Mouse (Mus musculus) forebrain, embryonic 14.5 days (tissue): Measurements from ENCODE around the gene Olfr160. TPM values are rescaled to one million over a fixed set of nuclear protein-coding genes. Genes with fewer than 3 reads are reported as not detected.

Source experiments
- ATAC-seq: fragments of 200-750 bp; cut with Nextera tagmentation; 2 replicates; pipeline ENCODE4 v1.8.0; 2017; ENCODE audit warnings: mild to moderate bottlenecking, moderate library complexity
- DNase-seq: peaks from one replicate; pipeline ENCODE4 v3.0.0-alpha.2; 2015; ENCODE audit warnings: low spot score
- H3K27ac ChIP-seq: fragments of 300-500 bp; sonication (generic); 2 replicates; pipeline ENCODE4 v1.5.1; 2014; ENCODE audit warnings: low read depth, mild to moderate bottlenecking, control low read depth, low read length, moderate library complexity
- H3K27me3 ChIP-seq: fragments of 300-500 bp; sonication (generic); replicated peaks from 2 replicates; pipeline ENCODE4 v1.6.1; 2014; ENCODE audit warnings: low read length, control low read depth, mixed read lengths; ENCODE audit not compliant: control insufficient read depth, insufficient read depth
- H3K36me3 ChIP-seq: fragments of 300-500 bp; sonication (generic); 2 replicates; pipeline ENCODE4 v1.6.1; 2014; ENCODE audit warnings: low read length, control low read depth; ENCODE audit not compliant: control insufficient read depth, insufficient read depth
- H3K4me1 ChIP-seq: fragments of 300-500 bp; sonication (generic); 2 replicates; pipeline ENCODE4 v1.6.1; 2014; ENCODE audit warnings: antibody characterized with exemption, low read length, control low read depth; ENCODE audit not compliant: control insufficient read depth, insufficient read depth
- H3K4me2 ChIP-seq: fragments of 300-500 bp; sonication (generic); 2 replicates; pipeline ENCODE4 v1.6.1; 2014; ENCODE audit warnings: mild to moderate bottlenecking, control low read depth, low read length
- H3K4me3 ChIP-seq: fragments of 300-500 bp; sonication (generic); 2 replicates; pipeline ENCODE4 v1.5.1; 2014; ENCODE audit warnings: low read depth, low read length, control low read depth
- H3K9ac ChIP-seq: fragments of 300-500 bp; sonication (generic); 2 replicates; pipeline ENCODE4 v1.6.1; 2014; ENCODE audit warnings: mild to moderate bottlenecking, low read length, control low read depth, moderate library complexity
- H3K9me3 ChIP-seq: fragments of 300-500 bp; sonication (generic); replicated peaks from 2 replicates; pipeline ENCODE4 v1.6.1; 2016; ENCODE audit warnings: low read length, control low read depth, mixed read lengths; ENCODE audit not compliant: control insufficient read depth
- WGBS: fragments of 180-500 bp; shearing (Covaris S2); extraction: QIAGEN DNeasy Blood & Tissue Kit; methylation state at CpG from one replicate; pipeline ENCODE4 v1.1.7; 2014; 5-methylcytosine and 5-hydroxymethylcytosine counted together
- polyA plus RNA-seq: library from polyadenylated mRNA; unstranded; fragments of >200 nt; fragmentation: Nextera tagmentation; extraction: Ambion mirVana; gene quantifications from 2 replicates; pipeline ENCODE4 v1.2.1, GENCODE M21; 2014

The Olfr160 gene
- not detected in 2 replicates for polyA plus RNA-seq

DNA sequence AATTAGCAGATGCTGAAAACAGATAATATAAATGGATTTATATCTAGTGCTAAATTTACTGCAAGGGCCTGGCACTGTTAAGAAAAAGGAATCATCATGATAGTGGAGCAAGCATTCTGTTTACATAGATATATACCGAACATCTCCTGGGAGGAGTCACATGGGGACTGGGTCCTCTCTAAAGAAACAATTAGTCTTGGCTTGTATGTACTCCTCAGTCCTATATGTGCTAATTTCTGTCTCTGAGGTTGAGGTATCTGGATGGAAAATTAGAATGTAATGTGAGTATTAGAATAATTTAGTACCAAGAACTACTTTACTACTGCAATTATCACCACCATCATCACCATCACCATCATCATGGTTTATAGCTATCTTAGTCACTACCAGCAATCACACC, at the start of gene Olfr160:
Gene Olfr160 (minus strand): TSS at position 101 of the 400 bp plus-strand sequence.
- Histone ChIP-seq H3K4me1 (no peaks in the 10 kb centered on the region), H3K4me2 (no peak within 1 kb of the TSS), H3K9ac (no peak within 1 kb of the TSS), H3K36me3 (no peaks in the 10 kb centered on the region), H3K27me3 (no peaks in the 10 kb centered on the region), H3K9me3 (no peaks in the 10 kb centered on the region), H3K4me3 (no peak within 1 kb of the TSS), H3K27ac (no peak within 1 kb of the TSS)
- DNase-seq (no peak), ATAC-seq (no peak)
- 90% methylated on average over 1 of the region's 1 CpGs for WGBS

DNA sequence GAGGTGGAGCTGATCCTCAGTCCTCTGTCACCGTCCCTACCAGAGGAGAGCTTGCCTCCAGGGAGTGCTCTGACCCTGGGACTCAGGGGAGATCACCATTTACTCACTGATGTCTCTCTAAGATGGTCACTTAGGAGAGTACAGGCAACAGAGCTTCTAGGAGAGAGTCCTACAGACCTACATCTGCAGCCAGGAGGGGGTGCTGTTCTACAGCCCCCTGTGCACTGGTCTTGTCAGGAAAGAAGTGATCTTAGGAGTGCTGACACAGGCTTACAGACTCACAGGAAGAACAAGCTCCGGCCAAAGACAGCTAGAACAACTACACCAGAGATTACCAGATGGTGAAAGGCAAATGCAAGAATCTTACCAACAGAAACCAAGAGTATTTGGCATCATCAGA, 46.5 kb upstream of the Olfr160 start:
- no peaks in the 10 kb centered on the region for H3K36me3 ChIP-seq
- no peak for DNase-seq
- no peak overlapping the region for H3K4me3 ChIP-seq
- H3K9me3 ChIP-seq: no peaks in the 10 kb centered on the region
- no peak for ATAC-seq
- WGBS: 66% methylated on average over 2 of the region's 2 CpGs
- H3K4me2 ChIP-seq: no peak overlapping the region
- H3K27ac ChIP-seq: no peak overlapping the region
- no peak overlapping the region for H3K9ac ChIP-seq
- H3K27me3 ChIP-seq: no peaks in the 10 kb centered on the region
- no peaks in the 10 kb centered on the region for H3K4me1 ChIP-seq

DNA sequence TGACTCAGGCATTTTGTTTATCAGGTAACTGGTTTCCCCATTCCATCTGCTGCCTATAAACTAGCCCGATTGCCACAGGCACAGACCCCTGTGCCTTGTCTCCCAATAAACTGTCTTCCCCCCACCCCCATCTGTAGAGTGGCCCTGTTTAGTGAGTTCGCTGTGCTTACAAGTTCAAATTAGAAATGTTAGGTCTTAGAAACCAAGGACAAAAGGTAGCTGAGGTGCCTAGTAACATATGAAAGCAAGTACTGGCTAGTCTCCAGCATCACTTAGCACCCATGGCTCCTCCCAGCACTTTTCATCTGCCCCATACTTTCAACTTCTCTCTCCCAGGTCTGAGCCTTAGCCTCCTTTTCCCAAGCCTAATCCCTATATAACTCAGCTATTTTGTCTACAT, 45.7 kb upstream of the Olfr160 start:
- 50% methylated on average over 2 of the region's 2 CpGs for WGBS
- H3K36me3 ChIP-seq: no peaks in the 10 kb centered on the region
- no peaks in the 10 kb centered on the region for H3K9me3 ChIP-seq
- no peak overlapping the region for H3K27ac ChIP-seq
- peak; percentile 65; the same call in 1 of the 2 replicates for ATAC-seq
- no peak overlapping the region for H3K9ac ChIP-seq
- DNase-seq: peak; percentile 28
- no peak overlapping the region for H3K4me2 ChIP-seq
- H3K27me3 ChIP-seq: no peaks in the 10 kb centered on the region
- no peaks in the 10 kb centered on the region for H3K4me1 ChIP-seq
- no peak overlapping the region for H3K4me3 ChIP-seq

DNA sequence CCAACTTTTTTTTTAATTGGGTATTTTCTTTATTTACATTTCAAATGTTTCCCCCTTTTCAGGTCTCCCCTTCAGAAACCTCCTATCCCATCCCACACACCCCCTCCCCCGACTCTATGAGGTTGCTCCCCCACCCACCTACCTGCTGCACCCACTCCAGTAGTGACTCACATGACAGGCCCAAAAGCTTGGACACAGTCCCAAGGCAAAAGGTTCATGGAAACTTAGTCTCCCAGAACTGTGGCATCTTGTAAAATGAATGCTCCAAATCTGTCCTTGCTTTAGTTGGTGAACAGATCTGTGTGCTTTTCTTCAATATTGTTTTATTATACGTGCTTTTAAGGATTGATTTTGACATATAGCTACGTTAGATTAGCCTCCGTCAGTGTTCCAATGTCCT, 36.0 kb upstream of the Olfr160 start:
- ATAC-seq (no peak), DNase-seq (no peak)
- H3K4me3 ChIP-seq: no peak overlapping the region
- no peaks in the 10 kb centered on the region for H3K36me3 ChIP-seq
- no peak overlapping the region for H3K27ac ChIP-seq
- no peaks in the 10 kb centered on the region for H3K9me3 ChIP-seq
- 62% methylated on average over 4 of the region's 4 CpGs for WGBS
- no peaks in the 10 kb centered on the region for H3K27me3 ChIP-seq
- peaks cover 9% of the 10 kb centered on the region; the same call in 1 of the 2 replicates for H3K4me1 ChIP-seq
- H3K4me2 ChIP-seq: no peak overlapping the region
- H3K9ac ChIP-seq: no peak overlapping the region

DNA sequence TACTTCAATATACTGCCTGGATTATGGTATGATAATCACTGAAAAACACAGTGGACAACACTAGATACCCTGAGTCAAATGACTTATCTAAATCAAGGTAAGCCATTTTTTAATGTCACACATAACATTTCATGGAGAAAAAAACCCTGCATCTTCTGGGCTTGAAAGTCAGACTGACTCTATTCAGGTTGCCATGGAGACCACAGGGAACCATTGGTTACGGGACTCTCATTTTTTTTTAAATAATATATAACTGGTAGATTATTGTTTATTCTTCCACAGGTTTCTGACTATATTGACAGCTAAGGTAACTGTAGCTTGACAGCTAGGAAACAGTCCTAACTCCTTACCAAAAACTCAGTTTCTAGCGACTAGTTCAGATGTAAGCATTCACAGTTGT, 35.4 kb upstream of the Olfr160 start:
- no peak for ATAC-seq

DNA sequence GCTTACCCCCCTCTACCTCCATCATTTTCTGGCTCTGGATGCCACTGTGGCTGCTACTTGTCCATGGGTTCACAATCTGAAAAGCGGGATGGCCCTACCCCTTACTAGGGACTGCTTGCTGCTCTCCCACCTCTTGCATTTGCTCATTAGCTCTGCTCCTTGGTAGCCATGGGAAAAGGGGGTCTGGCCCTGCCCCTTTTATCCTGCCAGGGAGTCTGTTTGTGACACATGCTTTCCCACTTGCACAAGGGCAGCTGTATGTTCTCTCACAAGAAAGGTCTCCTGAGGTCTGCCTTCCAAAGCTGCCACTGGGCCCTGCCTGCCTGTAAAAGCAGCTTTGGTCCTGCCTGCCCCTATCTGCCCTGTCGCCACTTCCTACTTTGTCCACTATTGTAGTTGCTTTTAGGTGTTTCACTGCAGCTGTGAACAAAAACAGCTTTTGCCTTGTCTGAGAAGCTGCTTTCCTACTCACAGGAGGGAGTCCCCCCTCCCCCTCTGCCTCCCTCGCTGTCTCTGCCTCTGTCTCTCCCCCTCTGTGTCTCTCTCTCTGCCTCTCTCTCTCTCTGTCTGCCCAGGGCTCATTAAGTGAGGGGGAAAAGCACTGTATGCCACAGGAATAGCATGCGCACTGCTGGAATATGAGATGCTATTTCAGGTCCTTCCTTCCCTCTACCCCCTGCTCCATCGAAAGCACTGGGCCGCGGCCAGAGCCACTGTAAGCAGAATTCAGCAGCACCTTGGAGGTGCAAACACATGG, 34.4 kb upstream of the Olfr160 start:
- peak; percentile 79 for ATAC-seq
- H3K36me3 ChIP-seq: no peaks in the 10 kb centered on the region
- H3K27ac ChIP-seq: peak overlapping the region; percentile 44; the same call in 1 of the 2 replicates
- H3K4me1 ChIP-seq: peaks cover 9% of the 10 kb centered on the region; the same call in 1 of the 2 replicates
- H3K4me2 ChIP-seq: peak overlapping the region; percentile 23; the same call in 1 of the 2 replicates
- DNase-seq: peak; percentile 25
- H3K9me3 ChIP-seq: no peaks in the 10 kb centered on the region
- H3K9ac ChIP-seq: peak overlapping the region; percentile 25; the same call in 1 of the 2 replicates
- H3K4me3 ChIP-seq: no peak overlapping the region
- WGBS: 20% methylated on average over 7 of the region's 7 CpGs
- no peaks in the 10 kb centered on the region for H3K27me3 ChIP-seq

More for the DNA sequence above, 35.4 kb upstream of the Olfr160 start:
- DNase-seq: peak; percentile 40
- WGBS: 70% methylated on average over 2 of the region's 2 CpGs
- no peaks in the 10 kb centered on the region for H3K9me3 ChIP-seq
- no peak overlapping the region for H3K4me3 ChIP-seq
- H3K4me2 ChIP-seq: no peak overlapping the region
- no peak overlapping the region for H3K9ac ChIP-seq
- H3K36me3 ChIP-seq: no peaks in the 10 kb centered on the region
- H3K27me3 ChIP-seq: no peaks in the 10 kb centered on the region
- no peak overlapping the region for H3K27ac ChIP-seq
- peaks cover 9% of the 10 kb centered on the region; the same call in 1 of the 2 replicates for H3K4me1 ChIP-seq

DNA sequence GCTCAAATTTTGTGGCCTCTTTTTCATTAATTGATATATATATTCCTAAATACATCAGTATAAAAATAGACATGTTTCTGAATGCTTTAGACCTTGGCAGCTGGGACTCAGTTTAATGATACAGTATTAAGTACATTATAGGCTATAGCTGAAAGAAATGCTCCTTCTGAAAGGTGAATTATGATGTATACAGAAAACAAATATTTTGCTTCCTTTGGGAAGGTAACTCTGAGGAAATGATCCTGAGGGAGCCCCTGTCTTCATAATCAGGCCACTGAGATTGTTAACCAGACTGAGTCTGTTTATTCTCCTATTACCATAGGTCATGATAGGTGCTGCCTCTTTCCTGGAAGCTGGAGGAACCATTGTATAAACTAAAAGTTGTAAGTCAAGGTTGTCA, 28.8 kb upstream of the Olfr160 start, which contains the start of gene Olfr874:
Gene Olfr874 (plus strand): TSS at position 301 of the 400 bp plus-strand sequence.
- H3K27ac ChIP-seq: no peak within 1 kb of the TSS
- no peaks in the 10 kb centered on the region for H3K4me1 ChIP-seq
- H3K9ac ChIP-seq: no peak within 1 kb of the TSS
- H3K4me3 ChIP-seq: no peak within 1 kb of the TSS
- DNase-seq: no peak
- no peaks in the 10 kb centered on the region for H3K36me3 ChIP-seq
- ATAC-seq: no peak
- no peak within 1 kb of the TSS for H3K4me2 ChIP-seq
- H3K9me3 ChIP-seq: no peaks in the 10 kb centered on the region
- no peaks in the 10 kb centered on the region for H3K27me3 ChIP-seq

DNA sequence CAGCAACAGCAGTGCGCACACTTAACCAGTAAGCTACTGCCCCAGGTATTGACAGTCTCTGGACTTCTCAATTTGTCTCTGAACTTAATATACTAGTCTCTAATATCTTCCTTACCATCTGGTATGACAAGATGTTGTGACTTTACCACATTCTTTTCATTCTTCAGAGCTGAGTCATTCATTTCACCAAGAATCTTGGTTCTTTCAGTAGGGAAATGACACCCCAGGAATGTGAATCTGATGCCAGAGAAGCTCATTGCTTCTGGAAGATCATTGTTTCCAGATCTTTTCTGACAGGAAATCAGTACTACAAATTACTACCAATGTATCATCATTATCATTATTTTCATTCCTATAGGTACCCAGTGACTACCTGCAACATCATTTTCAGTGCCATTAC, 18.3 kb upstream of the Olfr160 start:
- Histone ChIP-seq H3K4me2 (no peak overlapping the region), H3K4me1 (no peaks in the 10 kb centered on the region), H3K4me3 (no peak overlapping the region), H3K27ac (no peak overlapping the region), H3K9ac (no peak overlapping the region), H3K27me3 (no peaks in the 10 kb centered on the region), H3K9me3 (no peaks in the 10 kb centered on the region), H3K36me3 (no peaks in the 10 kb centered on the region)
- 98% methylated on average over 1 of the region's 1 CpGs for WGBS
- ATAC-seq: no peak
- DNase-seq: no peak

DNA sequence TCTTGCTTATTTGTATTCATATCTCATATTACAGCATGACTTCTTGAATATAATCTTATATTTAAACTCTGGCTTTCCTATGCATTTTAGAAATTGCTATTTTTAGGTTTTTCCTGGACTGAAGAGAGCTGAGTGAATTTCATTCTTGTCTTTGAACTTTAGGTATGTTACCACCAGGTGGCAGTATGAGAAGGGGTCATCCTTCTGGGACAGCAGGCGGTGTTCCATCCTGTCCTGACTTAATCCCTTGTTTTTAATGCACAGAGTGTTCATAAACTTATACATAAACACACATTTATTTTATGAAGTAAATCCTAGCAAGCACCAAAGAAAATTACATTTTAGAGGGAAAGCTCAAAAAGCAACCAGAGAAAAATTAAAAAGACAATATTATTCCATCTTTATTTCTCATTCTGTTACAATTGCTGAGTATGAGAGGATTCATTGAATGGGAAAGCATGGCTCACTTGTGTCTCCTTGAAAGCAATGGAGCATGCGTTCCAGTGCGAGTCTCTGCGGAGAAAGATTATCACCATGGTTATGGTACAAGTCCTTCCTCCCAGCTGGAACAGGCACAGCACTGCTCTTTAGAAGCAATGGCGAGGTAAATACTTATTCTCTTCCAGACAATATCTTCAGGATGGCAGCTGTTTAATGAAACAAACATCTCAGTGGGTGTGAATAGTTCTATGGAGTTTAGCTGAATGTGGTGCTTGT, 25.9 kb downstream of the Olfr160 start:
- peak; percentile 50; the same call in 1 of the 2 replicates for ATAC-seq
- H3K27ac ChIP-seq: no peak overlapping the region
- 36% methylated on average over 5 of the region's 5 CpGs for WGBS

More for the DNA sequence above, 25.9 kb downstream of the Olfr160 start:
- Histone ChIP-seq H3K9ac (no peak overlapping the region), H3K9me3 (no peaks in the 10 kb centered on the region), H3K27me3 (no peaks in the 10 kb centered on the region), H3K36me3 (no peaks in the 10 kb centered on the region), H3K4me2 (no peak overlapping the region), H3K4me3 (no peak overlapping the region), H3K4me1 (no peaks in the 10 kb centered on the region)
- DNase-seq: peak; percentile 68
